Mouse (Mus musculus) erythroblast, embryonic 14.5 days (primary cell): ENCODE data around the gene Gm21983. TPM values are rescaled to one million over a fixed set of nuclear protein-coding genes. Genes with fewer than 3 reads are reported as not detected.
A peak's percentile ranks its signal among the peaks of the same experiment; 100 is the strongest.

Experiments used
- H3K27me3 ChIP-seq: 2 replicates; pipeline ENCODE4 v1.6.1; 2012; ENCODE audit warnings: inconsistent platforms; ENCODE audit not compliant: control insufficient read depth
- H3K36me3 ChIP-seq: 2 replicates; pipeline ENCODE4 v1.6.1; 2012; ENCODE audit warnings: mild to moderate bottlenecking, inconsistent platforms; ENCODE audit not compliant: control insufficient read depth
- H3K4me1 ChIP-seq: 2 replicates; pipeline ENCODE4 v1.6.1; 2012; ENCODE audit warnings: inconsistent platforms; ENCODE audit not compliant: control insufficient read depth
- H3K4me3 ChIP-seq: replicated peaks from 2 replicates; pipeline ENCODE3; 2012; ENCODE audit warnings: moderate library complexity, mild to moderate bottlenecking, inconsistent platforms
- H3K9me3 ChIP-seq: 2 replicates; pipeline ENCODE4 v1.6.1; 2012; ENCODE audit warnings: low read length, inconsistent platforms, mixed read lengths; ENCODE audit not compliant: control insufficient read depth
- GATA1 ChIP-seq: IDR thresholded peaks from 2 replicates; pipeline ENCODE4 v1.6.1; 2012; ENCODE audit warnings: low read length, inconsistent platforms, mixed read lengths
- TAL1 ChIP-seq: IDR thresholded peaks from 3 replicates; pipeline ENCODE4 v1.6.1; 2012; ENCODE audit warnings: low read length, inconsistent platforms, mixed read lengths
- polyA plus RNA-seq: library from polyadenylated mRNA; stranded (reverse); fragments of >175 nt; gene quantifications from 2 replicates; pipeline ENCODE4 v1.2.3, GENCODE M21; 2012

Gene Gm21983
- polyA plus RNA-seq, 1 experiment, result not detected

DNA sequence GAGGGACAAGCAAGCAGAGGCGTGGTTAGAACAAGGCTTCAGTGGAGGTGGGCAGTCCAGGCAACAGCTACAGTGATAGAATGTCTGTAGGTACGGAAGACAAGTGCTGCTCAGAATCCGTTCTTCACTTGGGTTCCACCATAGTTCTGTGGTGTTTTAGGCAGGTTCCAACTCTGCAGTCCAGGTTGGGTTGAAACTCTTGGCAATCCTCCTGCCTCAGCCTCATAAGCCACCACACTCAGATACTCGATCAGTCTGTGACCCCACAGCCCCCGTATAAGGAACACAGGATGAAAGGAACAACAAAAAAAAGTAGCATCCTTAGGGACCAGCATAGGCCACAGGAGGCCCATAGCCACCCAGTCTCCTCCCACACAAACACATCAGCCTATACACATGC, 11.5 kb upstream of the Gm21983 start:
- Histone ChIP-seq H3K4me1 (peaks cover 41% of the 10 kb centered on the region), H3K36me3 (peaks cover 68% of the 10 kb centered on the region)
- TF ChIP-seq TAL1, result no peak
- no peak for TF ChIP-seq GATA1

GRCm38 (mm10) chr7:27189271-27189931, 8.5 kb upstream of the Gm21983 start:
- Histone ChIP-seq H3K4me1 (peaks cover 14% of the 10 kb centered on the region), H3K4me3 (no peak overlapping the region), H3K9me3 (peaks cover 3% of the 10 kb centered on the region), H3K36me3 (peaks cover 96% of the 10 kb centered on the region), H3K27me3 (no peaks in the 10 kb centered on the region)
- TF ChIP-seq TAL1 (no peak), GATA1 (no peak)

More for the DNA sequence above, 11.5 kb upstream of the Gm21983 start:
- Histone ChIP-seq H3K9me3 (peaks cover 3% of the 10 kb centered on the region), H3K27me3 (no peaks in the 10 kb centered on the region), H3K4me3 (no peak overlapping the region)

GRCm38 (mm10) chr7:27185986-27186385, 5.1 kb upstream of the Gm21983 start:
- TF ChIP-seq TAL1 (no peak), GATA1 (no peak)
- Histone ChIP-seq H3K36me3 (peaks cover 73% of the 10 kb centered on the region), H3K27me3 (no peaks in the 10 kb centered on the region), H3K4me3 (no peak overlapping the region), H3K9me3 (peaks cover 3% of the 10 kb centered on the region), H3K4me1 (peaks cover 1% of the 10 kb centered on the region)

- Histone ChIP-seq H3K9me3 (peaks cover 3% of the 10 kb centered on the region), H3K4me3 (no peak overlapping the region), H3K27me3 (no peaks in the 10 kb centered on the region), H3K36me3 (peaks cover 62% of the 10 kb centered on the region), H3K4me1 (peaks cover 3% of the 10 kb centered on the region)
- TF ChIP-seq TAL1 (no peak), GATA1 (no peak)
Measured at GRCm38 (mm10) chr7:27184964-27185363, 4.1 kb upstream of the Gm21983 start.

DNA sequence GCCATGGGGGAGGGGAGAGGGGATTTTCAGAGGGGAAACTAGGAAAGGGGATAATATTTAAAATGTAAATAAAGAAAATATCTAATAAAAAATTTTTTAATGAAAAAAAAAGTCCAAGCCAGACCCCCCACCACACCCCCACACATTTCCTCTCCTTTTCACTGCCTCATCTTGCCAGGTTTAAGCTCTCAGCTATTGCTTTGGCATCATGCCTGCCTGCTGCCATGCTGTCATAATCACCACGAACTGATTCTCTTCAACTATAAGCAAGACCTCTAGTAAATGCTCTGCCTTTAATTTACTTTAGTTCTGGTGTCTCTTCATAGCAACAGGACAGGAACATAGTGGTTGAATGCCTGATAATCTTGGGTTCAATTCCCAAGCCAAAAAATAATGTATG, 1.6 kb upstream of the Gm21983 start:
- no peak for TF ChIP-seq GATA1
- no peak for TF ChIP-seq TAL1
- Histone ChIP-seq H3K9me3 (no peaks in the 10 kb centered on the region), H3K4me1 (peaks cover 21% of the 10 kb centered on the region), H3K4me3 (no peak overlapping the region), H3K27me3 (no peaks in the 10 kb centered on the region), H3K36me3 (peaks cover 38% of the 10 kb centered on the region)

DNA sequence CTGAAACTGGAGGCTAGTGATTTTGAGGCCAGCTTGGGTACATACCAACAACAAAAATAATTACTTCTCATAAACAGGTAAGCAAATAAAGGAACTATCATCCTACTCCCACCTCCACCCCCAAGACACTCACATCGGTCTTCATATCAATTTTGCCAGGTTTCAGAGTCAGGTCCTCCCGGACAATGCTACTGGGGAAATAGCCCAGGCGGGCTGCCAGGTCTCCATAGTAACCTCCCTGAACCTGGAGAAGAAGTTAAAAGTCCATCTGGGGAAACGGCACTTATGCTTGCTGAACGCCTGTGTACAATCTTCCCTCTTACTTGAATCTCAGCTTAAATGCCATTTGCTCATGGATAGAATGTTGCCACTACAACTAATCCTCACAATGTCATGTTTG, 850 bp downstream of the Gm21983 start:
- TF ChIP-seq TAL1 (no peak), GATA1 (no peak)
- Histone ChIP-seq H3K36me3 (peaks cover 17% of the 10 kb centered on the region), H3K9me3 (no peaks in the 10 kb centered on the region), H3K4me1 (peaks cover 21% of the 10 kb centered on the region), H3K4me3 (no peak overlapping the region), H3K27me3 (no peaks in the 10 kb centered on the region)

GRCm38 (mm10) chr7:27179217-27179918, 1.5 kb downstream of the Gm21983 start:
- Histone ChIP-seq H3K4me3 (peak overlapping the region; percentile 86), H3K27me3 (no peaks in the 10 kb centered on the region), H3K36me3 (peaks cover 16% of the 10 kb centered on the region), H3K9me3 (no peaks in the 10 kb centered on the region), H3K4me1 (peaks cover 22% of the 10 kb centered on the region)
- TF ChIP-seq GATA1 (no peak), TAL1 (no peak)

DNA sequence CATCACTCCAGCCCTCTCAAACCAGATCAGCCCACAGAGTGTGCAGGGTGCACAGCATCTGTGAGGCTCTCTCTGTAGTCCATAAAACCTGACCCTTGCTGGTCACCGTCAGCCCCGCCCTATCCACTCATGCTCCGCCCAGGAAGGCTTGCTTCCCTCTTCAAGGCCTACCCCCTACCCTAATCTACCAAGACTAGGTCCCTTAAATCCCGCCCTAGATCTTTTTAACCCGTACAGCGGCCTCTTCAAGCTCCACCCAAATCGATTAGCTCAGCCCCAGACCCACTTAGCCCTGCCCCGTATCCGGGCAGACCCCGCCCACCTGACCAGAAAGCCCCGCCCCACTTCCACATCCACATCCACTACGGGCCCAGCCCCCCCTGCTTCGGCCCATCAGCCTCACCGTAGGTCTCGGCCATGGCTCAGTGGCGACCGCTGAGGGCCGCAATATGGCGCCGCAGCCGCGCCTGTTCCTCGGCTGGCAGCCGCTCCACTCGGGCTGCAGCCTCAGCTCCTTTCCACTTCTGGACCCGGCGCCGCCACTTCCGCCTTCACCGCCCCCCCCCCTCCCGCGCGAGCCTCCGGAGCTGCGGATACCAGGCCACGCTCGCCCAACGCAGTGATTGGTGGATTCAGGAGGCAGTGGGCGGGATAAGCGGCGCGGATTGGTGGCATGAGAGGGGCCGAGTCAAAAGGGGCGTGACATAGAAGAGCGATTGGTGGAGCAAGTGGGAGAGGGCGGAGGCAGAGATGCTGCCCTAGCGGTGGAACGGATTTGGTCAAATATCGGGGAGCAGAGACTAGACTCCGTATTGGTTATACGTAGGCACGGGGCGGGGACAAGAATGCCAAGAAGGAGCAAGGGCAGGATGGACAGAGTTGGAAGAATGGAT, 2.3 kb downstream of the Gm21983 start, which contains the start of gene Rab4b:
Gene Rab4b, minus strand, starts transcription at position 573 of the 893 bp plus-strand sequence.
- H3K4me3 ChIP-seq, result peak within 1 kb of the TSS; percentile 86
- H3K9me3 ChIP-seq, result no peaks in the 10 kb centered on the region
- TF ChIP-seq GATA1 (no peak), TAL1 (no peak)
- H3K36me3 ChIP-seq, result peaks cover 20% of the 10 kb centered on the region
- H3K4me1 ChIP-seq, result peaks cover 27% of the 10 kb centered on the region
- no peaks in the 10 kb centered on the region for H3K27me3 ChIP-seq

- Histone ChIP-seq H3K36me3 (peaks cover 18% of the 10 kb centered on the region), H3K4me3 (peak overlapping the region; percentile 86), H3K4me1 (peaks cover 27% of the 10 kb centered on the region), H3K27me3 (no peaks in the 10 kb centered on the region), H3K9me3 (no peaks in the 10 kb centered on the region)
- TF ChIP-seq TAL1 (no peak), GATA1 (no peak)
Measured at GRCm38 (mm10) chr7:27177942-27178323, 3.0 kb downstream of the Gm21983 start.
